Mouse (Mus musculus) spleen, postnatal 0 days (tissue): ENCODE results near the gene Cd300ld5. TPM values are rescaled to one million over a fixed set of nuclear protein-coding genes. Genes with fewer than 3 reads are reported as not detected.

Experiments
- polyA plus RNA-seq: library from polyadenylated mRNA; unstranded; fragments of >200 nt; fragmentation: Nextera tagmentation; extraction: Ambion mirVana; gene quantifications from 2 replicates; pipeline ENCODE4 v1.2.1, GENCODE M21; 2015

Gene Cd300ld5
- not detected in 2 replicates for polyA plus RNA-seq

DNA sequence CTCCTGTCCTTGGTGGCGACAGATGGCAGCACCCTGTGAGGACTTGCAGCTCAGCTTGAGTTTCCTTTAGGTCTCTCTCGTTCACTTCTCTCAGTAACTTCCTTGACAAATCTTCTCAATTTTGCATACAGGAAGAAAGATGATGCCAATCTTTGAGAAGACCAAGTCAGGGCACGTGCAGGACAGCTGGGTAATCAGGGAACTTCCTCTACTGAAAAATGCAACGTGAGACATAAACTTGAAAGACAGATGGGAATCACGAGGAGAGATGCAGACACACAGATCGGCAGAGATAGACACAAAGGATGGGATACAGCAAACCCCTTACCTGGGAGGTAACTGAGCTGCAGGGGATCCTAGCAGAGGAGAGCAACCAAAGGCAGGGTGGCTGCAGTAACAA lies at the start of gene Cd300ld5:
Gene Cd300ld5, minus strand, starts transcription at position 101 of the 400 bp plus-strand sequence.

DNA sequence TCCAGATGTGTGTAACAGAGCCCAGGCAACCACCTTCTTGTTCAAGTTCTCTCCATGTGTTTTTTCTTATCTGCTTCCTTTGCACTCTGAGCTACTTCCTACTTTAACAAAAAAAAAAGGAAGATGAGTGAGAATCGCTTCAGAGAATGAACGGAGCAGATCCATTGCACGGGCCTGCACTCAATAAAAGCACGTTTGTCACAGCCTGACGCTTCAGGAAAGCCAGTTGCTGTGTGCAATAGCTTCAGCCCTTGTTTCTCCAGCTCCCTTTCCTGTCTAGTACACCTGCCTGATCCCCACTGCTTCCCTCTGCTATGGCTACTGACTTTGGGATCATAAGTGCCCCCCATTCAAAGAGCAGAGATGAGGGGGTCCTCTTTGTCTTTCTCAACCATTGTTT lies 24.5 kb upstream of the Cd300ld5 start, which contains the start of gene Cd300e:
Gene Cd300e, minus strand, starts transcription at position 101 of the 400 bp plus-strand sequence.

DNA sequence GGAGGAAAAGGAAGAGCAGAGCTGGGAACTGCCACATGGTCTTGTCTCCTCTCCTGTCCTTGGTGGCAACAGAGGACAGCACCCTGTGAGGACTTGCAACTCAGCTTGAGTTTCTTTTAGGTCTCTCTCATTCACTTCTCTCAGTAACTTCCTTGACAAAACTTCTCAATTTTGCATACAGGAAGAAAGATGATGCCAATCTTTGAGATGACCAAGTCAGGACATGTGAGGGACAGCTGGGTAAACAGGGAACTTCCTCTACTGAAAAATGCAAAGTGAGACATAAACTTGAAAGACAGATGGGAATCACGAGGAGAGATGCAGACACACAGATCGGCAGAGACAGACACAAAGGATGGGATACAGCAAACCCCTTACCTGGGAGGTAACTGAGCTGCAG lies 10.7 kb upstream of the Cd300ld5 start, which contains the start of gene Cd300ld3:
Gene Cd300ld3, minus strand, starts transcription at position 151 of the 400 bp plus-strand sequence.

DNA sequence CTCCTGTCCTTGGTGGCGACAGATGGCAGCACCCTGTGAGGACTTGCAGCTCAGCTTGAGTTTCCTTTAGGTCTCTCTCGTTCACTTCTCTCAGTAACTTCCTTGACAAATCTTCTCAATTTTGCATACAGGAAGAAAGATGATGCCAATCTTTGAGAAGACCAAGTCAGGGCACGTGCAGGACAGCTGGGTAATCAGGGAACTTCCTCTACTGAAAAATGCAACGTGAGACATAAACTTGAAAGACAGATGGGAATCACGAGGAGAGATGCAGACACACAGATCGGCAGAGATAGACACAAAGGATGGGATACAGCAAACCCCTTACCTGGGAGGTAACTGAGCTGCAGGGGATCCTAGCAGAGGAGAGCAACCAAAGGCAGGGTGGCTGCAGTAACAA lies 10.7 kb downstream of the Cd300ld5 start, which contains the start of gene Cd300ld4:
Gene Cd300ld4, minus strand, starts transcription at position 101 of the 400 bp plus-strand sequence.

DNA sequence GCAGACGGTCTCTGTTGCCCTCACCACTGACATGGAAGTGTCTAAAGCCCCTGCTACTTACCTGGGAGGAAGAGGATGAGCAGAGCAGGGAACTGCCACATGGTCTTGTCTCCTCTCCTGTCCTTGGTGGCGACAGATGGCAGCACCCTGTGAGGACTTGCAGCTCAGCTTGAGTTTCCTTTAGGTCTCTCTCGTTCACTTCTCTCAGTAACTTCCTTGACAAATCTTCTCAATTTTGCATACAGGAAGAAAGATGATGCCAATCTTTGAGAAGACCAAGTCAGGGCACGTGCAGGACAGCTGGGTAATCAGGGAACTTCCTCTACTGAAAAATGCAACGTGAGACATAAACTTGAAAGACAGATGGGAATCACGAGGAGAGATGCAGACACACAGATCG lies 21.5 kb downstream of the Cd300ld5 start, which contains the start of gene Cd300ld2:
Gene Cd300ld2, minus strand, starts transcription at position 101 of the 400 bp plus-strand sequence.

DNA sequence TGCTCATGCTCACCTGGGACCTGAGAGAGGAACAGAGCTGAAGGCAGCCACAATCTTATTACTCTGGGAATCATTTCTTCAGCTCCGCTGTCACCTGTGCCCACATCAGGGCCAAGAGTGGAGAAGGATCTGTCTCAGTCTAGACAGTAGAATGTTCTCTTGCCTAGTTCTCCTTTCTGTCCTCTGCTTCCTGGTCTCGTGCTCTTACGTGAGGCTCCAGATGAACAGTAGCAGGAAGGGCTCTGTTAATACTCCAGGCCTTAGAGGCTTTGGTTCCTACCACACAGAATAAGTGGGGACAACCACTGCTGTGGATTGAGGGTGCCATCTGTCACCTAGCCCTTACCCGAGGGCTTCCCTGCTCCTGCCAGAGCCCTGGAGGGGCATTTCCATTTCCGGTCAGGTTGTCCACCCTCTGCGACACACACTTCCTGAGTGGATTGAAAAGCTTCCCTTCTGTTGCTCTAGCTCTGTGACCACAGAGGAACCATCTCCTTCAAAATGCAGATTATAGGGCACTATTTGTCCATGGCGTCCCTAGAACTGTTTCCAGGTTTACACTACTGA lies 36.0 kb downstream of the Cd300ld5 start, which contains the start of gene Cd300c2:
Gene Cd300c2, minus strand, starts transcription at position 407 of the 567 bp plus-strand sequence.

DNA sequence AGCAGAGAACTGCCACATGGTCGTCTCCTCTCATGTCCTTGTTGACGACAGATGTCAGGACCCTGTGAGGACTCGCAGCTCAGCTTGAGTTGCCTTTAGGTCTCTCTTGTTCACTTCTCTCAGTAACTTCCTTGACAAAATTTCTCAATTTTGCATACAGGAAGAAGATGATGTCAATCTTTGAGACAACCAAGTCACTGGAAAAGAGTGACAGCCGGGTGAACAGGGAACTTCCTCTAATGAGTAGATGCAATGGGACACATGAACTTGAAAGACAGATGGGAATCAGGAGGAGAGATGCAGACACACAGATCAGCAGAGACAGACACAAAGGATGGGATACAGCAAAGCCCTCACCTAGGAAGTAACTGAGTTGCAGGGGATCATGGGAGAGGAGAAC lies 47.8 kb downstream of the Cd300ld5 start, which contains the start of gene Cd300ld:
Gene Cd300ld, minus strand, starts transcription at position 130 of the 400 bp plus-strand sequence.

Other genes with a start within 250 kb of the Cd300ld5 start
- 0.35 and 0.73 TPM in 2 replicates for gene Btbd17, start 241.8 kb downstream of the Cd300ld5 start, polyA plus RNA-seq
- not detected in 2 replicates for gene Gpr142, start 238.8 kb downstream of the Cd300ld5 start, polyA plus RNA-seq
- gene Gprc5c, start 186.6 kb downstream of the Cd300ld5 start, polyA plus RNA-seq, result 5.4 and 9.3 TPM in 2 replicates
- gene Cd300a, start 147.7 kb downstream of the Cd300ld5 start, polyA plus RNA-seq, result 10.1 and 17.2 TPM in 2 replicates
- 7.2 and 8.7 TPM in 2 replicates for gene Cd300lb, start 103.4 kb downstream of the Cd300ld5 start, polyA plus RNA-seq
- gene Cd300c, start 68.6 kb downstream of the Cd300ld5 start, polyA plus RNA-seq, result 0.41 and 0.44 TPM in 2 replicates
- gene Cd300ld, start 47.8 kb downstream of the Cd300ld5 start, polyA plus RNA-seq, result 4.6 and 5.1 TPM in 2 replicates
- 10.9 and 15.5 TPM in 2 replicates for gene Cd300c2, start 35.9 kb downstream of the Cd300ld5 start, polyA plus RNA-seq
- not detected in 2 replicates for gene Cd300ld2, start 21.6 kb downstream of the Cd300ld5 start, polyA plus RNA-seq
- gene Cd300ld4, start 10.8 kb downstream of the Cd300ld5 start, polyA plus RNA-seq, result not detected in 2 replicates
- gene Cd300ld3, start 10.6 kb upstream of the Cd300ld5 start, polyA plus RNA-seq, result 0.18 TPM in 1 of 2 replicates, not detected in the other
- gene Cd300e, start 24.4 kb upstream of the Cd300ld5 start, polyA plus RNA-seq, result 0.35 and 0.90 TPM in 2 replicates
- gene Rab37, start 53.7 kb upstream of the Cd300ld5 start, polyA plus RNA-seq, result 5.7 and 7.7 TPM in 2 replicates
- 41.0 and 47.9 TPM in 2 replicates for gene Cd300lf, start 96.2 kb upstream of the Cd300ld5 start, polyA plus RNA-seq
- gene Slc9a3r1, start 125.6 kb upstream of the Cd300ld5 start, polyA plus RNA-seq, result 35.2 and 49.0 TPM in 2 replicates
- 4.7 and 7.3 TPM in 2 replicates for gene Tmem104, start 149.7 kb upstream of the Cd300ld5 start, polyA plus RNA-seq
- gene Nat9, start 150.1 kb upstream of the Cd300ld5 start, polyA plus RNA-seq, result 14.3 and 14.4 TPM in 2 replicates
- gene Grin2c, start 229.5 kb upstream of the Cd300ld5 start, polyA plus RNA-seq, result 0.07 and 0.08 TPM in 2 replicates
- gene Fdxr, start 239.3 kb upstream of the Cd300ld5 start, polyA plus RNA-seq, result 9.7 and 10.0 TPM in 2 replicates